27 mouse cellular contexts compared by ENCODE assay signal in the genomic region with DNA sequence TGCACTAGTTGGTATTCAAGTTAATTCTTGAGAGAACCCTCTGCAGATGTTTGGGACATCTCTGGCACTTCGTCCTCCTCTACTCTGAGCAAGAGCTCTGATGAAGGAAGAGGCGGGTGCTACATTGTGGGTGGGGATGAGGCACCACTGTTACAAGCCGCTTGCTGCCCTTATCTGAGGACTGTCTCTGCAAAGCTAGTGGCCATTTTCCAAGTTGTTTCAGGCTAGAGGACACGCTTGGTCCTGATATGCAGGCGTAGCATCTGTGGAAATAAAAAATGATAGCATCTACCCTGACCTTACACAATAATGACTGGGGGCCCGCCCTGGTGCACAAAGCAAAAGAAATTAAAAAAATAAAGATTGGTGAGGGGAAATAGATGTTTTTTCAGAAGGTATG. TPM values are rescaled to one million over a fixed set of nuclear protein-coding genes. Genes with fewer than 3 reads are reported as not detected.
A peak's percentile ranks its signal among the peaks of the same experiment; 100 is the strongest.
DNase-seq lines count a peak whose midpoint lies in the region; ATAC-seq and TF ChIP-seq lines count a peak whose summit lies in the region.
"Had no signal": no experiment of that assay in that cellular context is flagged by ENCODE, and none has a peak within 500 bp of the region (broad histone marks: within the 10 kb centered on the region; RNA-seq: fewer than 3 reads in every experiment).

No protein-coding gene starts in this region.

- 40% methylated on average over 6 of the region's 6 CpGs for WGBS in heart, embryonic 12.5 days
- 67% methylated on average over 6 of the region's 6 CpGs for WGBS in stomach, embryonic 15.5 days
- 60% methylated on average over 6 of the region's 6 CpGs for WGBS in stomach, postnatal 0 days
- 12% methylated on average over 6 of the region's 6 CpGs for WGBS in liver, embryonic 13.5 days (ENCODE audit: insufficient replicate concordance)

- no peak overlapping the region for H3K4me3 ChIP-seq in heart, embryonic 12.5 days
- no peak overlapping the region for H3K4me3 ChIP-seq in stomach, embryonic 15.5 days (replicated peaks)
- no peak overlapping the region for H3K4me3 ChIP-seq in stomach, postnatal 0 days (ENCODE audit: low read depth, low read length)
- no peak overlapping the region for H3K4me3 ChIP-seq in liver, embryonic 13.5 days (replicated peaks)
- H3K4me3 ChIP-seq: embryonic facial prominence, embryonic 12.5 days; hindbrain, embryonic 13.5 days; limb, embryonic 12.5 days; megakaryocyte, embryonic 14.5 days had no signal

- no peak for TF ChIP-seq EP300 in stomach, postnatal 0 days (optimal IDR thresholded peaks at IDR 0.05)

- H3K4me1 ChIP-seq in heart, embryonic 12.5 days (replicated peaks): no peaks in the 10 kb centered on the region
- H3K4me1 ChIP-seq in stomach, embryonic 15.5 days: no peaks in the 10 kb centered on the region
- H3K4me1 ChIP-seq in stomach, postnatal 0 days (replicated peaks; ENCODE audit: control insufficient read depth, insufficient read depth): no peaks in the 10 kb centered on the region
- peaks cover 51% of the 10 kb centered on the region for H3K4me1 ChIP-seq in liver, embryonic 13.5 days (replicated peaks)
- H3K4me1 ChIP-seq: embryonic facial prominence, embryonic 12.5 days; limb, embryonic 12.5 days had no signal

- TF ChIP-seq CTCF in stomach, postnatal 0 days (IDR thresholded peaks at IDR 0.05; ENCODE audit: low read depth): no peak

- peak; percentile 25; the same call in 1 of the 2 replicates for ATAC-seq in heart, embryonic 12.5 days (ENCODE audit: insufficient number of reproducible peaks, low FRiP score)
- ATAC-seq in stomach, embryonic 15.5 days (ENCODE audit: insufficient read depth, low FRiP score, low read depth): peak; percentile 72; the same call in 1 of the 2 replicates
- no peak for ATAC-seq in stomach, postnatal 0 days (ENCODE audit: low FRiP score, low TSS enrichment)
- ATAC-seq in liver, embryonic 13.5 days (ENCODE audit: low read depth): peak; percentile 97
- peak; percentile 98 for ATAC-seq in megakaryocyte-erythroid progenitor cell, adult 5-6 weeks (replicated peaks; ENCODE audit: low FRiP score, low TSS enrichment, poor library complexity, severe bottlenecking)
- ATAC-seq: CD4-positive, CD25-positive, alpha-beta regulatory T cell, adult 4 months; forebrain, postnatal 0 days; midbrain, embryonic 16.5 days had no signal

- no peak overlapping the region for H3K9ac ChIP-seq in heart, embryonic 12.5 days
- no peak overlapping the region for H3K9ac ChIP-seq in stomach, embryonic 15.5 days
- H3K9ac ChIP-seq in stomach, postnatal 0 days (ENCODE audit: low read length): no peak overlapping the region
- no peak overlapping the region for H3K9ac ChIP-seq in liver, embryonic 13.5 days
- H3K9ac ChIP-seq: embryonic facial prominence, embryonic 12.5 days; forebrain, postnatal 0 days; hindbrain, embryonic 13.5 days; limb, embryonic 12.5 days; lung, embryonic 14.5 days had no signal

- no peak for DNase-seq in heart, adult 9 months (ENCODE audit: low spot score in 2 of 2)
- DNase-seq in stomach, postnatal 0 days (ENCODE audit: low spot score): no peak
- peak; percentile 59 for DNase-seq in liver, embryonic 13.5 days
- DNase-seq in T-cell, adult 2 months (ENCODE audit: low spot score): no peak
- no peak for DNase-seq in kidney, adult 18-20 months
- DNase-seq: adrenal gland, postnatal 36 days; cerebellum, adult 9-10 months; forebrain, postnatal 0 days; heart, postnatal 10 days; kidney, adult 9 months; kidney, postnatal 4 days; layer of hippocampus, adult 9-11 months; lung, embryonic 14.5 days had no signal

- no peak overlapping the region for H3K4me2 ChIP-seq in heart, embryonic 12.5 days
- no peak overlapping the region for H3K4me2 ChIP-seq in stomach, embryonic 15.5 days
- no peak overlapping the region for H3K4me2 ChIP-seq in stomach, postnatal 0 days (replicated peaks; ENCODE audit: low read depth)
- H3K4me2 ChIP-seq in liver, embryonic 13.5 days: peak overlapping the region; percentile 6; the same call in 1 of the 2 replicates
- H3K4me2 ChIP-seq: embryonic facial prominence, embryonic 12.5 days; hindbrain, embryonic 13.5 days; limb, embryonic 12.5 days; lung, embryonic 14.5 days had no signal

- no peak overlapping the region for H3K27ac ChIP-seq in heart, embryonic 12.5 days (ENCODE audit: poor library complexity, severe bottlenecking)
- H3K27ac ChIP-seq in stomach, embryonic 15.5 days: no peak overlapping the region
- no peak overlapping the region for H3K27ac ChIP-seq in stomach, postnatal 0 days (replicated peaks)
- peak overlapping the region; percentile 80 for H3K27ac ChIP-seq in liver, embryonic 13.5 days
- H3K27ac ChIP-seq: embryonic facial prominence, embryonic 12.5 days; hindbrain, embryonic 13.5 days; limb, embryonic 12.5 days had no signal

- no peaks in the 10 kb centered on the region for H3K36me3 ChIP-seq in heart, embryonic 12.5 days
- no peaks in the 10 kb centered on the region for H3K36me3 ChIP-seq in stomach, embryonic 15.5 days
- no peaks in the 10 kb centered on the region for H3K36me3 ChIP-seq in stomach, postnatal 0 days (ENCODE audit: control insufficient read depth, insufficient read depth, low read length)
- H3K36me3 ChIP-seq in liver, embryonic 13.5 days: no peaks in the 10 kb centered on the region
- H3K36me3 ChIP-seq: embryonic facial prominence, embryonic 12.5 days; hindbrain, embryonic 13.5 days; limb, embryonic 12.5 days had no signal

- no peaks in the 10 kb centered on the region for H3K27me3 ChIP-seq in heart, embryonic 12.5 days (replicated peaks)
- H3K27me3 ChIP-seq in stomach, embryonic 15.5 days (replicated peaks): no peaks in the 10 kb centered on the region
- H3K27me3 ChIP-seq in stomach, postnatal 0 days (ENCODE audit: control insufficient read depth, insufficient read depth, low read length): no peaks in the 10 kb centered on the region
- H3K27me3 ChIP-seq in liver, embryonic 13.5 days: no peaks in the 10 kb centered on the region
- H3K27me3 ChIP-seq: embryonic facial prominence, embryonic 12.5 days; hindbrain, embryonic 13.5 days; limb, embryonic 12.5 days; megakaryocyte, embryonic 14.5 days had no signal

- 0 out of 2 replicates have a peak, but pooled peaks cover 6% of the 10 kb centered on the region for H3K9me3 ChIP-seq in heart, embryonic 12.5 days (replicated peaks)
- H3K9me3 ChIP-seq in stomach, embryonic 15.5 days: no peaks in the 10 kb centered on the region
- no peaks in the 10 kb centered on the region for H3K9me3 ChIP-seq in stomach, postnatal 0 days (ENCODE audit: control insufficient read depth, low read length)
- H3K9me3 ChIP-seq in liver, embryonic 13.5 days (replicated peaks): no peaks in the 10 kb centered on the region
- H3K9me3 ChIP-seq: embryonic facial prominence, embryonic 12.5 days; hindbrain, embryonic 13.5 days had no signal

RNA-seq across cellular contexts. Expression of gene Nrarp, which starts 42.7 kb away (rescaled TPM):
- polyA plus RNA-seq in heart, embryonic 12.5 days (2016; fragmentation: Nextera tagmentation; extraction: Ambion mirVana): 10.8 and 12.8 TPM in 2 replicates
- 16.9 and 17.1 TPM in 2 replicates for polyA plus RNA-seq in stomach, embryonic 15.5 days (2015; fragmentation: Nextera tagmentation; extraction: Ambion mirVana)
- polyA plus RNA-seq in stomach, postnatal 0 days (2015; fragmentation: Nextera tagmentation; extraction: Ambion mirVana): 25.3 and 25.6 TPM in 2 replicates
- polyA plus RNA-seq in liver, embryonic 13.5 days (2015; fragmentation: Nextera tagmentation; extraction: Ambion mirVana): 2.5 and 2.6 TPM in 2 replicates
- total RNA-seq in megakaryocyte-erythroid progenitor cell, adult 5-6 weeks (2014; fragmentation: Nextera tagmentation): 3.5 and 4.6 TPM in 2 replicates
- 1.3 and 2.4 TPM in 2 replicates for total RNA-seq in megakaryocyte-erythroid progenitor cell, adult 5-6 weeks (2017)

RNA-seq across cellular contexts. Expression of gene Noxa1, which starts 42.9 kb away (rescaled TPM):
- 0.10 TPM in 1 of 2 replicates, not detected in the other for polyA plus RNA-seq in heart, embryonic 12.5 days (2016; fragmentation: Nextera tagmentation; extraction: Ambion mirVana)
- polyA plus RNA-seq in stomach, embryonic 15.5 days (2015; fragmentation: Nextera tagmentation; extraction: Ambion mirVana): 11.4 and 16.1 TPM in 2 replicates
- polyA plus RNA-seq in stomach, postnatal 0 days (2015; fragmentation: Nextera tagmentation; extraction: Ambion mirVana): 4.0 and 4.4 TPM in 2 replicates
- 1.1 and 1.6 TPM in 2 replicates for polyA plus RNA-seq in liver, embryonic 13.5 days (2015; fragmentation: Nextera tagmentation; extraction: Ambion mirVana)
- total RNA-seq in megakaryocyte-erythroid progenitor cell, adult 5-6 weeks (2014; fragmentation: Nextera tagmentation): not detected in 2 replicates
- 1.1 TPM in 1 of 2 replicates, not detected in the other for total RNA-seq in megakaryocyte-erythroid progenitor cell, adult 5-6 weeks (2017)
- total RNA-seq: adrenal gland, postnatal 36 days; forebrain, postnatal 0 days; gastrocnemius, adult 18-20 months; heart, postnatal 10 days; left cerebral cortex, adult 8-10 months; neutrophil, adult 5-6 weeks had no signal
- polyA plus RNA-seq: cortical plate, adult 2 months; embryonic facial prominence, embryonic 12.5 days; forebrain, postnatal 0 days; hindbrain, embryonic 13.5 days; limb, embryonic 12.5 days; midbrain, embryonic 16.5 days had no signal

RNA-seq across cellular contexts. Expression of gene Entpd8, which starts 57.7 kb away (rescaled TPM):
- not detected in 2 replicates for polyA plus RNA-seq in heart, embryonic 12.5 days (2016; fragmentation: Nextera tagmentation; extraction: Ambion mirVana)
- 2.5 and 2.8 TPM in 2 replicates for polyA plus RNA-seq in stomach, embryonic 15.5 days (2015; fragmentation: Nextera tagmentation; extraction: Ambion mirVana)
- polyA plus RNA-seq in stomach, postnatal 0 days (2015; fragmentation: Nextera tagmentation; extraction: Ambion mirVana): 3.3 TPM in 2 replicates
- polyA plus RNA-seq in liver, embryonic 13.5 days (2015; fragmentation: Nextera tagmentation; extraction: Ambion mirVana): 1.6 and 2.2 TPM in 2 replicates
- not detected in 2 replicates for total RNA-seq in megakaryocyte-erythroid progenitor cell, adult 5-6 weeks (2014; fragmentation: Nextera tagmentation)
- total RNA-seq in megakaryocyte-erythroid progenitor cell, adult 5-6 weeks (2017): not detected in 2 replicates
- total RNA-seq: adrenal gland, postnatal 36 days; ES-E14; forebrain, postnatal 0 days; gastrocnemius, adult 18-20 months; heart, postnatal 10 days; left cerebral cortex, adult 8-10 months; neutrophil, adult 5-6 weeks had no signal
- polyA plus RNA-seq: cortical plate, adult 2 months; embryonic facial prominence, embryonic 12.5 days; forebrain, postnatal 0 days; hindbrain, embryonic 13.5 days; limb, embryonic 12.5 days; lung, embryonic 14.5 days; midbrain, embryonic 16.5 days had no signal

RNA-seq across cellular contexts. Expression of gene Tor4a, which starts 58.9 kb away (rescaled TPM):
- 6.6 and 7.0 TPM in 2 replicates for polyA plus RNA-seq in heart, embryonic 12.5 days (2016; fragmentation: Nextera tagmentation; extraction: Ambion mirVana)
- polyA plus RNA-seq in stomach, embryonic 15.5 days (2015; fragmentation: Nextera tagmentation; extraction: Ambion mirVana): 15.5 and 17.2 TPM in 2 replicates
- 13.1 and 13.7 TPM in 2 replicates for polyA plus RNA-seq in stomach, postnatal 0 days (2015; fragmentation: Nextera tagmentation; extraction: Ambion mirVana)
- polyA plus RNA-seq in liver, embryonic 13.5 days (2015; fragmentation: Nextera tagmentation; extraction: Ambion mirVana): 5.5 and 6.0 TPM in 2 replicates
- 12.6 and 13.0 TPM in 2 replicates for total RNA-seq in megakaryocyte-erythroid progenitor cell, adult 5-6 weeks (2014; fragmentation: Nextera tagmentation)
- 8.0 and 11.8 TPM in 2 replicates for total RNA-seq in megakaryocyte-erythroid progenitor cell, adult 5-6 weeks (2017)
